Mouse (Mus musculus) heart, embryonic 15.5 days (tissue): Measurements from ENCODE around the gene Ahcyl1. TPM values are rescaled to one million over a fixed set of nuclear protein-coding genes. Genes with fewer than 3 reads are reported as not detected.

Source experiments
- ATAC-seq: fragments of 200-750 bp; cut with Nextera tagmentation; replicated peaks from 2 replicates; pipeline ENCODE4 v1.8.0; 2017; ENCODE audit warnings: low read depth, moderate TSS enrichment; ENCODE audit not compliant: insufficient number of reproducible peaks, insufficient read depth, low FRiP score
- H3K27ac ChIP-seq: fragments of 300-500 bp; sonication (generic); 2 replicates; pipeline ENCODE4 v1.5.1; 2015; ENCODE audit warnings: mild to moderate bottlenecking, inconsistent platforms
- H3K27me3 ChIP-seq: fragments of 300-500 bp; sonication (generic); 2 replicates; pipeline ENCODE4 v1.6.1; 2015; ENCODE audit warnings: inconsistent platforms
- H3K36me3 ChIP-seq: fragments of 300-500 bp; sonication (generic); 2 replicates; pipeline ENCODE4 v1.6.1; 2015; ENCODE audit warnings: mild to moderate bottlenecking, inconsistent platforms
- H3K4me1 ChIP-seq: fragments of 300-500 bp; sonication (generic); replicated peaks from 2 replicates; pipeline ENCODE4 v1.6.1; 2015; ENCODE audit warnings: inconsistent platforms
- H3K4me2 ChIP-seq: fragments of 300-500 bp; sonication (generic); 2 replicates; pipeline ENCODE4 v1.6.1; 2015; ENCODE audit warnings: inconsistent platforms, mild to moderate bottlenecking, moderate library complexity
- H3K4me3 ChIP-seq: fragments of 300-500 bp; sonication (generic); 2 replicates; pipeline ENCODE4 v1.5.1; 2015; ENCODE audit warnings: mild to moderate bottlenecking, inconsistent platforms
- H3K9ac ChIP-seq: fragments of 300-500 bp; sonication (generic); 2 replicates; pipeline ENCODE4 v1.6.1; 2015; ENCODE audit warnings: mild to moderate bottlenecking, inconsistent platforms
- H3K9me3 ChIP-seq: fragments of 300-500 bp; sonication (generic); replicated peaks from 2 replicates; pipeline ENCODE4 v1.6.1; 2016; ENCODE audit warnings: inconsistent platforms
- WGBS: fragments of 180-500 bp; shearing (Covaris S2); methylation state at CpG from one replicate; pipeline ENCODE4 v1.1.7; 2015; ENCODE audit warnings: mixed read lengths; 5-methylcytosine and 5-hydroxymethylcytosine counted together
- polyA plus RNA-seq: library from polyadenylated mRNA; unstranded; fragments of >200 nt; fragmentation: Nextera tagmentation; extraction: Ambion mirVana; gene quantifications from 2 replicates; pipeline ENCODE4 v1.2.1, GENCODE M21; 2015

Gene Ahcyl1
- polyA plus RNA-seq, 1 experiment from 2014 or later: 47.3 TPM

DNA sequence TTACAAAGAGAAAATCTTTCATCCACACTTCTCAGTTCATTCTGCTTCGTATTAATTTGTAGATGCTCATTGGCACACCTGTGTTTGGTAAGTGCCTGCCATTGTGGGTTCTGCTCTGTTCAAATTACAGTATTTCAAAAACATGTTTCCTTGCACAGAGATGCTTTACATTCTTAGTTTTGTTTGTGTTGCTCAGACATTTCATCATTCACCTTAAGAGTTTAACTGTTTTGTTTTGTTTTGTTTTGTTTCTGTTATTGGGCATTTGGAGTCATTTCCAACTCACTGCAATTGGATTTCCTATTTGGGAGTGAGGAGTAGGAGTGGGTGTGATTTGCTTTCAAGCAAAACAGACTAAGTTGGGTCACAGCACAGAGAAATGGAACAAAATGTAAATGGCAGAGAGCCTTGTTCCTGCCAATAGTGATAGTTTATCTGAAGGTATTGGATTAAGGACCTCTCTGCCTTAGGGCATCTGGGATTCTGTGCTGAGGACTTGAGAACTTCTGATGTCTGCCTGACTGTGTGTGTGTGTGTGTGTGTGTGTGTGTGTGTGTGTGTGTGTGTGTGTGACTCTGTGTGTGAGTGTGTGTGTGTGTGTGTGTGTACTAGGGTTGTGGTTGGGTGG lies 5.5 kb upstream of the Ahcyl1 start:
- Histone ChIP-seq H3K9me3 (no peaks in the 10 kb centered on the region), H3K27ac (no peak overlapping the region), H3K4me1 (peaks cover 15% of the 10 kb centered on the region), H3K9ac (no peak overlapping the region), H3K4me2 (no peak overlapping the region), H3K4me3 (no peak overlapping the region), H3K27me3 (no peaks in the 10 kb centered on the region), H3K36me3 (no peaks in the 10 kb centered on the region)
- 83% methylated on average over 1 of the region's 1 CpGs for WGBS
- no peak for ATAC-seq

DNA sequence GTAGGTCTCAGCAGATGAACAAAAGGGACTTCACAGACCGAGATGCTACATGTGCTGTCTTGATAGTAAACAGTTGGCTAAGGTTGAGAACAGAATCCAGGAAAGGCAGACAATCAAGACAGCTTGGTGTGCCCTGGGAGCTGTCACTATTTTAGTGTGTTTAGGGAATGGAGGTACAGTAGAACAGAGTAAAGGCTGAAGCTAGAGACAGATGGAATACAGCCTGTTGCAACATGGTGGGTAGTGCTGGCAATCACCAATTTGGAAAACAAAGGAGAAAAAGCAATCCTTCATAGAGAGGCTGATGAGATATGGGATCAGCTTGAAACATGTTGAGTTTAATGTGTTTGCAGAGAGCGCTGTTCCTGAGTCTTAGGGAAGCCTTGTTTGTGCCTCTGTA lies 4.3 kb upstream of the Ahcyl1 start:
- no peaks in the 10 kb centered on the region for H3K36me3 ChIP-seq
- no peak for ATAC-seq
- WGBS: 89% methylated on average over 2 of the region's 2 CpGs

DNA sequence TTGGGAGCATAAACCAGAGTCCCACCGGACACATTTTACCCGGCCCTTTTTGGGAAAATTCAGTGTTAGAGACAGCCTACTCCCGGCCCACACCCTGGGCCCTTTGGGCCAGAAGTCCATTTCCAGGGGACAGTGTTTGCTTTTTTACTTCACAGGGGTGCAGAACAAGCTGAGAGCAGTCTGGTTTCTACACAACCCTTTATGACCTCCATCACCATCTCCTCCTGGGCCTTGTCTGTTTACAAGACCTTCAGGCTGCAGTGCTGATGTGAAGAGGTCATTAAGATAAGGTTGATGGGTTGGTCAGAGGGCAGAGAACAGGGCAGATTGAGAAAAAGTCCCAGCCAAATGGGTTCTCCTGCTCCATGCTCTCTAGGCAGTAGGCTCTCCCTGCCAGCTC lies 550 bp upstream of the Ahcyl1 start:
- Histone ChIP-seq H3K9me3 (no peaks in the 10 kb centered on the region), H3K9ac (no peak overlapping the region), H3K27ac (no peak overlapping the region), H3K36me3 (no peaks in the 10 kb centered on the region), H3K4me1 (peaks cover 22% of the 10 kb centered on the region), H3K4me3 (peak overlapping the region; percentile 87; the same call in 1 of the 2 replicates), H3K27me3 (no peaks in the 10 kb centered on the region), H3K4me2 (peak overlapping the region; percentile 30)
- no peak for ATAC-seq
- 36% methylated on average over 3 of the region's 3 CpGs for WGBS

More for the DNA sequence above, 4.3 kb upstream of the Ahcyl1 start:
- Histone ChIP-seq H3K27me3 (no peaks in the 10 kb centered on the region), H3K27ac (no peak overlapping the region), H3K4me1 (peaks cover 14% of the 10 kb centered on the region), H3K4me3 (no peak overlapping the region), H3K4me2 (no peak overlapping the region), H3K9ac (no peak overlapping the region), H3K9me3 (no peaks in the 10 kb centered on the region)

DNA sequence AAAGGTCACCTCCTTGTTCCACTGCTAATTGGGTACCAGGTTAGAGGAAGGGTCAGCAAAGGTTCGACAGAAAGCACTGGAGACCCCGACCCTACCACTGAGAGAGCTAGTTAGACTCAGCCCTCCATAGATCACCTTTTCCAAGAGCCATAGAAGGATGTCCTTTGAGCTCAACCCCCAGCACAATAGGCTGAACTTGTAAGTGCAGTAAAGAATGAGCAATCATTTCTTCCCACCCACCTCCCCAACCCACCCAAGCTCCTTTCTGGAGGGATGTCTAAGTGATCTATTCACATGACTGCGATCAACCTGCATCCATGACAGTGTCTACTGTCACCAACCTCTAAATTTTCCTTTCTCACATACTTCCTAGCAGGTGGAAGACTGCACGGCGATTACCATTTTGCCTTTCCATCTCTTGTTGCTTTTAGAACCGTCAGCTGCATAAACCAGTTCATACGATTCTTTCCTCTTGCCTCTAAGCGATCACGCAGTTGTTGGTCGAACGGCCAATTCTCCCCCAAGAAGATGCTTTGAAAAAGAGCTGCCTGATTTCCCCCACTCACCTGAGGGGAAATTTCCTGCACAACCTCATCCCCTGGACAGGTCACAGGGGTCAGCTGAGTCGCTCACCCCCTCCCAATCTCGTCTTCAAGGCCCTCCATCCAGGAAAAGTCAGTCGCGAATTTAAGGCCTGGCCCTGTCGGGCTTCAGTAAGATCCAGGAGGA lies 977 bp downstream of the Ahcyl1 start:
- Histone ChIP-seq H3K36me3 (no peaks in the 10 kb centered on the region), H3K27me3 (no peaks in the 10 kb centered on the region), H3K9ac (peak overlapping the region; percentile 92), H3K27ac (peak overlapping the region; percentile 97), H3K9me3 (no peaks in the 10 kb centered on the region), H3K4me3 (peak overlapping the region; percentile 87), H3K4me1 (peaks cover 33% of the 10 kb centered on the region), H3K4me2 (peak overlapping the region; percentile 64)
- no peak for ATAC-seq
- WGBS: 5% methylated on average over 16 of the region's 16 CpGs

DNA sequence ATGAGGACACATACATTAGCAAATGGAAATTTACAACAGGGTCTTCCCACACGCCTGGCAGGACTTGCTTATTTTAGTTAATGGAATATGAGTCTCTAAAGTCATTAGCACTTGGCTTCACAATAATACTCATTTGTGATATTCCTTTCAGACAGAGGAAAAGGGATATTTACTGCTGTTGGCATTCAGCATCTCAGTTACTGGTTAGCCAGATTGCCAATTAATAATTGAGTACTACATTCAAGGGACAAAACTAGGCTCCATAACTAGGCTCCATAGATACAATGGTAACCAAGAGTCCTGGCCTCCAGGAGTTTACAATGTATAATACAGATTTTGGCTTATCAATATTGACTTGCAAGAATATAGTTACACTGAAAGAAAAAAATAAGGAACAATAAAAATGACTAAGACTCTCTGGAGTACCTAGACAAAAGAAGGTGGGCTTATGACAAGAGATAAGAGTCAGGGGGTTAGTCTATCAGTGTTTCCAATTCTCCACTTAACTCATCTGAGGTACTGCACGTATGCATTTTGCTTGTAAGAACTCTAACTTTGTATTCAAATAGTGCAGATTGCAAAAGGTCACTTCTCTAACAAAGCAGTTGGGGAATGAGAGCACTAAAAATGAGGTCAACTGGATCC lies 2.0 kb downstream of the Ahcyl1 start:
- WGBS: 63% methylated on average over 2 of the region's 2 CpGs
- no peak for ATAC-seq

DNA sequence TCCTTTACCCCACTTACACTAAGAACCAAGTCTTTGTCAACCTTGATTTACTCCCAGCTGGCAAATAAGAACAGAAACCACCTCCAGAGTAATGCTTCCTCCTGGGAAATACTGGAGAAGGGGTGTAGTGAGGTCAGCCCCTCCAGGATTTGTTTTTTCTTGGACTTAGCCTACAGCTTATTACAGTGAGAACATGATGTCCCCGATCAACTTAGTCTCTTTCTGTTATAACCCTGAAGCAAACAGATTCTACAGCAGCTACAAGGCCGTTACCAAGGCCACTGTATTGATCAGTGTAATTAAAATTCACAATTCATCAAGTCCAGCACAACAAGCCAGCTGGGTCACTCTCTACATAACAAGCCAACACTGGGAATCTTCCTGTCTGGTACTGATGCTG lies 6.0 kb downstream of the Ahcyl1 start:
- Histone ChIP-seq H3K9ac (no peak overlapping the region), H3K4me1 (peaks cover 44% of the 10 kb centered on the region), H3K4me3 (no peak overlapping the region), H3K36me3 (no peaks in the 10 kb centered on the region), H3K27me3 (no peaks in the 10 kb centered on the region), H3K4me2 (no peak overlapping the region), H3K9me3 (no peaks in the 10 kb centered on the region), H3K27ac (no peak overlapping the region)
- ATAC-seq: no peak
- 84% methylated on average over 2 of the region's 2 CpGs for WGBS

More for the DNA sequence above, 2.0 kb downstream of the Ahcyl1 start:
- H3K4me3 ChIP-seq: peak overlapping the region; percentile 87
- H3K9ac ChIP-seq: no peak overlapping the region
- peak overlapping the region; percentile 64 for H3K4me2 ChIP-seq
- H3K36me3 ChIP-seq: no peaks in the 10 kb centered on the region
- H3K9me3 ChIP-seq: no peaks in the 10 kb centered on the region
- H3K27me3 ChIP-seq: no peaks in the 10 kb centered on the region
- H3K4me1 ChIP-seq: peaks cover 40% of the 10 kb centered on the region
- H3K27ac ChIP-seq: no peak overlapping the region

DNA sequence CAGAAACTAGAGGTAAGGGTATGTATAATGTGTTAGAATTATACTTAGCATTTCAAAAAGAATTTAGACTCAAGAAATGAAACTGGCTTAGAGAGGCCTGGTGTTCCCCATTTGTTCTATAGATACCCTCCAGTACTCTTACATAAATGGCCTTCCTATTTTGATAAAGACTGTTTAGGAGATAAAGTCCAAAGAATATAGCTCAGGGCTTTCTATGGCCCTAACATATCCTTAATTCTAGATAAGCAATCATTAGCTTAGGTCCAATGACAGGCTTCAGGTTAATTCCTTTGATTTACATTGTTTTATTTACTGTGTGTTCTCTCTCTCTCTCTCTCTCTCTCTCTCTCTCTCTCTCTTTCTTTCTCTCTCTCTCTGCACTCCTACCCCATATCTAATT lies 7.1 kb downstream of the Ahcyl1 start:
- Histone ChIP-seq H3K4me1 (peaks cover 34% of the 10 kb centered on the region), H3K36me3 (no peaks in the 10 kb centered on the region), H3K9me3 (no peaks in the 10 kb centered on the region), H3K27ac (no peak overlapping the region), H3K4me3 (no peak overlapping the region), H3K4me2 (no peak overlapping the region), H3K9ac (no peak overlapping the region), H3K27me3 (no peaks in the 10 kb centered on the region)
- no peak for ATAC-seq

DNA sequence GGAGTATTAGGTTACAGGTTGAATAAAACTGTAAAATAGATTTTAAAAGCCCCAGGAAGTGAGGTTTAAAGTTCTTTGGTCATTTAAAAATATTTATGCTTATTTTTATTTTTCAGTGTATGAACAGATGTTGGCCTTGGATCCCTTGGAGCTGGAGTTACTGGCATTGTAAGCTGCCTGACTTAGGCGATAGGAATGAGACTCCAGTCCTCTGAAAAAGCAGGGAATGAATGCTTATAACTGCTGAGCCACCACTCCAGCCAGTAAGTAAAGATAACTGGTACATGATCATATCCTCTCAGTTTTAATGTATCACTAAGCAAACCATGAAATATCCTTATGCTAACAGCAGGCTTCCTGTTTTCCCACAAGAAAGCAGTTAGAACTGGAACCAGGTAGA lies 8.1 kb downstream of the Ahcyl1 start:
- WGBS: 50% methylated on average over 1 of the region's 1 CpGs
- Histone ChIP-seq H3K9me3 (no peaks in the 10 kb centered on the region), H3K4me3 (no peak overlapping the region), H3K9ac (no peak overlapping the region), H3K27me3 (no peaks in the 10 kb centered on the region), H3K4me1 (peaks cover 36% of the 10 kb centered on the region), H3K4me2 (no peak overlapping the region), H3K27ac (0 out of 2 replicates have a peak overlapping the region, but pooled peaks have one; percentile 3), H3K36me3 (no peaks in the 10 kb centered on the region)
- no peak for ATAC-seq

DNA sequence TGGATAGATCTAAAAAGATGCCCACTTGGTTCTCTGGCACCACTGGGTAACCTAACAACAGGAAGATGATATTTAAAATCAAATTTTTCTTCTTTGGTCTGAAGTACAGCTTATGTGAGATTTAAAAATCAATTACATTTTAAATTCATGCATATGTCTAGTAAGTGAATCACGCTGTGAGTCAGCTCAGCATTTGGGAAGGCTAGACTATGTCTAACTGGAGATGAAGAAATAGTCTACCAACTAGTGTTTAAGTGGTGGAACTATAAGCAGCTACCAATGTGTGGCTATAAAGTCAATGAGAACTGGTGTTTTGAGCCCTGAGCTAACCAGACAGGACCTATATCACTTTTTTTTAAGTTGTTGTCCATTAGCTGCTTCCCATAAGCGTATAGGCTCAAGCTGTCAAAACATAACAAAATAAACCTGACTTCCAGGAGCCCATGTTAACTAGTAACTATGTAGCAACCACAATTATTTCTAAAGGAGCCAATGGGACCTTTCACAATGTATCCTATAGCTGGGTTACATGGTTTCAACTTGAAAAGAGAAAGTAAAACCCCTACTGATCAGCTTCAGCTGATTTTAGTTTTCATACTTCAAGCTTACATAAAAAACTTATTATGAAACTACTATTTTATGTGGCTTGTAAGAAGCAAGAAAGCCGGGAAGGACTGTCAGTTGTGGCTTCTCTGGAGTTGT lies 9.9 kb downstream of the Ahcyl1 start:
- Histone ChIP-seq H3K27ac (no peak overlapping the region), H3K27me3 (no peaks in the 10 kb centered on the region), H3K9me3 (no peaks in the 10 kb centered on the region), H3K4me2 (no peak overlapping the region), H3K4me1 (peaks cover 40% of the 10 kb centered on the region), H3K4me3 (no peak overlapping the region), H3K9ac (no peak overlapping the region), H3K36me3 (no peaks in the 10 kb centered on the region)
- no peak for ATAC-seq
- WGBS: 85% methylated on average over 3 of the region's 3 CpGs

DNA sequence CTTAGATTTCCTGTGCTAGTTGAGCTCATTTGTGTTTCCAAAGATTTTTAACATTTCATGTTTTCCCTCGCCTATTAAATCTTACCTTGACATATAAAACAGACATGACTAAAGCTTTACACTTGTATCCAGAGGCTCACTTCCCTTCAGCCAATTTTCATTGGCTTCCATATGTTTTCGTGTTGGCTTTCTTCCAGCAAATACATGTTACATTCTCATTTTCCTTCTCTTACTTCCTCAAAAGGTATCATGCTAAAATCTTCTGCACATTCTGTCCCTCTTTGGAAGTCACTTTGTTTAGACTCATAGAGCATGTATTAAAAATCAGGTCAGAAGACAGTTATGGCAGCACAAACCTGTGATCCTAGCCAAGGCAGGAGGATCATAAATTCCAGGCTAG lies 10.7 kb downstream of the Ahcyl1 start:
- no peak overlapping the region; the same call in 1 of the 2 replicates for H3K27ac ChIP-seq
- H3K4me2 ChIP-seq: no peak overlapping the region
- ATAC-seq: no peak
- H3K27me3 ChIP-seq: no peaks in the 10 kb centered on the region
- H3K9me3 ChIP-seq: no peaks in the 10 kb centered on the region
- H3K4me1 ChIP-seq: peaks cover 41% of the 10 kb centered on the region
- H3K36me3 ChIP-seq: no peaks in the 10 kb centered on the region
- WGBS: 68% methylated on average over 2 of the region's 2 CpGs
- H3K4me3 ChIP-seq: no peak overlapping the region
- no peak overlapping the region for H3K9ac ChIP-seq

DNA sequence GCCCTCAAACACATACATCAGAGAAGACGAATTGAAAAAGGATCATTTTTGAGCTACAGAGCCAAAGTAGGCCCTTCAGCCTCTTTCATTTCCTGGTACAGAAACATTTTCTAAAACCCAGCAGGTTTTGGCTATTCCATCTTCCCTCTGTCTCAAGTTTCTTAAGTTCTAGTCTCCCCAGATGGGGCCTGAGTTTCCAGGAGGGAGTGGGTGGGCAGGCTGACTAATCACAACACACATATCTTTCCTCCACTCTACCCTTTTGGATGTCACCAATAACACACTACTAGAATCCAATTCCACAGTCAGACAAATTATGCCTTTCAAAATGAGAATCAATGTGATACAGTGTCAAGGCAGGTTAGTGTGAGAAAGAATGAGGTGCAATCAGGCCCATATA lies 12.8 kb downstream of the Ahcyl1 start:
- ATAC-seq: no peak
- WGBS: 86% methylated on average over 1 of the region's 1 CpGs
- Histone ChIP-seq H3K27me3 (no peaks in the 10 kb centered on the region), H3K9ac (no peak overlapping the region), H3K9me3 (no peaks in the 10 kb centered on the region), H3K4me1 (peaks cover 38% of the 10 kb centered on the region), H3K27ac (no peak overlapping the region), H3K4me3 (no peak overlapping the region), H3K4me2 (no peak overlapping the region), H3K36me3 (no peaks in the 10 kb centered on the region)
